Mouse (Mus musculus): ENCODE data around the gene Simc1.

DNA sequence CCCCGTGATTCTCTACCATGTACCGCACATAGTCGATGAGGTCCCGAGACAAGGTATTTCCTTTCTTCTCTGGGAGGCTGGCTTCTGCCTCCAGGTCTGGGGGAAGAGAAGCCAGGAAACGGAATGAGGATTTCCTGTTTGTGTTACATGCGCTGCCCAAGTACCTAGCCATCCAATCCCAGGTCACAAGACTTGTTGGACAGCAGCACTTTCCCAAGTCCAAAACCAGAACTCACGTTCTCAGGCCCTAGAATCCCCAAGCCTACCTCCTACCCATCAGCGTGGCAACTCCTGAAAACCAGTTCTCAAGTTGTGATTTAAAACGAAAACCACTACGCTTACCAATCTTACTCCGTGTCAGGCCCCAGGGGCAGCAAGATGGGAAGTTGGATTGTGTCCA, 82.3 kb downstream of the Simc1 start:
- no peak for TF ChIP-seq CTCF (conservative IDR thresholded peaks at IDR 0.05 in 1 of 2, IDR thresholded peaks at IDR 0.05 in 1 of 2; ENCODE audit: low read depth in 2 of 2, low read length in 2 of 2)
- TF ChIP-seq POLR2A (IDR thresholded peaks at IDR 0.05; ENCODE audit: low read depth, low read length) = no peak
- TF ChIP-seq ETS1 (conservative IDR thresholded peaks at IDR 0.05; ENCODE audit: low read depth, low read length) = no peak
- no peak for TF ChIP-seq CHD2 (IDR thresholded peaks at IDR 0.05; ENCODE audit: low read length)
- no peak for TF ChIP-seq USF1 (IDR thresholded peaks at IDR 0.05; ENCODE audit: low read depth, low read length)
- no peak for TF ChIP-seq MXI1 (IDR thresholded peaks at IDR 0.05; ENCODE audit: low read depth, low read length)
- no peak for TF ChIP-seq HCFC1 (IDR thresholded peaks at IDR 0.05; ENCODE audit: low read depth, low read length)
- TF ChIP-seq TCF12 (IDR thresholded peaks at IDR 0.05; ENCODE audit: low read depth, low read length) = no peak
- TF ChIP-seq ZC3H11A (IDR thresholded peaks at IDR 0.05; ENCODE audit: low read depth, low read length) = no peak
- no peak for TF ChIP-seq ELF1 (IDR thresholded peaks at IDR 0.05; ENCODE audit: low read depth, low read length)
- no peak for TF ChIP-seq MAX (IDR thresholded peaks at IDR 0.05; ENCODE audit: low read length)
- TF ChIP-seq EP300 (IDR thresholded peaks at IDR 0.05; ENCODE audit: low read length) = no peak
- TF ChIP-seq RCOR1 (conservative IDR thresholded peaks at IDR 0.05; ENCODE audit: low read depth, low read length) = no peak
- no peak for TF ChIP-seq POLR2AphosphoS2 (IDR thresholded peaks at IDR 0.05; ENCODE audit: low read depth, low read length)

Data from CH12.LX (cell line).